Mouse (Mus musculus): Measurements from ENCODE around the gene Dhodh. TPM values are rescaled to one million over a fixed set of nuclear protein-coding genes. Genes with fewer than 3 reads are reported as not detected.

The Dhodh gene
- polyA plus RNA-seq, 1 experiment from 2014 or later, result 56.7 TPM

Other genes starting within 250 kb of the Dhodh start
- 0.16 and 0.19 TPM in 2 replicates for gene Pmfbp1, start 114.6 kb downstream of the Dhodh start, polyA plus RNA-seq (2016; fragmentation: Nextera tagmentation; extraction: Ambion mirVana)
- gene Dhx38, start 42.8 kb downstream of the Dhodh start, polyA plus RNA-seq (2016; fragmentation: Nextera tagmentation; extraction: Ambion mirVana), result 40.2 and 41.7 TPM in 2 replicates
- gene Txnl4b, start 42.8 kb downstream of the Dhodh start, polyA plus RNA-seq (2016; fragmentation: Nextera tagmentation; extraction: Ambion mirVana), result 28.3 and 29.2 TPM in 2 replicates
- gene Hp, start 29.5 kb downstream of the Dhodh start, polyA plus RNA-seq (2016; fragmentation: Nextera tagmentation; extraction: Ambion mirVana), result 0.94 and 1.1 TPM in 2 replicates
- 0.10 and 0.12 TPM in 2 replicates for gene Pkd1l3, start 5.8 kb upstream of the Dhodh start, polyA plus RNA-seq (2016; fragmentation: Nextera tagmentation; extraction: Ambion mirVana)
- gene Ist1, start 84.6 kb upstream of the Dhodh start, polyA plus RNA-seq (2016; fragmentation: Nextera tagmentation; extraction: Ambion mirVana), result 141 and 149 TPM in 2 replicates
- 37.0 and 38.2 TPM in 2 replicates for gene Zfp821, start 96.9 kb upstream of the Dhodh start, polyA plus RNA-seq (2016; fragmentation: Nextera tagmentation; extraction: Ambion mirVana)
- 8.3 and 9.6 TPM in 2 replicates for gene Atxn1l, start 129.1 kb upstream of the Dhodh start, polyA plus RNA-seq (2016; fragmentation: Nextera tagmentation; extraction: Ambion mirVana)
- gene Ap1g1, start 169.9 kb upstream of the Dhodh start, polyA plus RNA-seq (2016; fragmentation: Nextera tagmentation; extraction: Ambion mirVana), result 48.4 and 52.9 TPM in 2 replicates

Measured in embryonic facial prominence, embryonic 10.5 days (tissue).